Mouse (Mus musculus) forebrain, embryonic 16.5 days (tissue): ENCODE measurements around the gene Smap1. TPM values are rescaled to one million over a fixed set of nuclear protein-coding genes. Genes with fewer than 3 reads are reported as not detected.

Experiments
- ATAC-seq: fragments of 200-750 bp; cut with Nextera tagmentation; 2 replicates; pipeline ENCODE4 v1.8.0; 2017; ENCODE audit warnings: mild to moderate bottlenecking, moderate library complexity
- H3K27ac ChIP-seq: fragments of 300-500 bp; sonication (generic); 2 replicates; pipeline ENCODE4 v1.5.1; 2014; ENCODE audit warnings: low read length, control low read depth
- H3K27me3 ChIP-seq: fragments of 300-500 bp; sonication (generic); replicated peaks from 2 replicates; pipeline ENCODE4 v1.6.1; 2014; ENCODE audit warnings: low read length; ENCODE audit not compliant: control insufficient read depth, insufficient read depth
- H3K36me3 ChIP-seq: fragments of 300-500 bp; sonication (generic); 2 replicates; pipeline ENCODE4 v1.6.1; 2014; ENCODE audit not compliant: control insufficient read depth, insufficient read depth
- H3K4me1 ChIP-seq: fragments of 300-500 bp; sonication (generic); replicated peaks from 2 replicates; pipeline ENCODE4 v1.6.1; 2014; ENCODE audit warnings: low read length; ENCODE audit not compliant: control insufficient read depth, insufficient read depth
- H3K4me2 ChIP-seq: fragments of 300-500 bp; sonication (generic); 2 replicates; pipeline ENCODE4 v1.6.1; 2014; ENCODE audit warnings: mild to moderate bottlenecking, low read length, control low read depth
- H3K4me3 ChIP-seq: fragments of 300-500 bp; sonication (generic); replicated peaks from 2 replicates; pipeline ENCODE4 v1.5.1; 2014; ENCODE audit warnings: mild to moderate bottlenecking, low read length, control low read depth
- H3K9ac ChIP-seq: fragments of 300-500 bp; sonication (generic); replicated peaks from 2 replicates; pipeline ENCODE4 v1.6.1; 2014; ENCODE audit warnings: low read depth, low read length, control low read depth
- H3K9me3 ChIP-seq: fragments of 300-500 bp; sonication (generic); 2 replicates; pipeline ENCODE4 v1.6.1; 2016; ENCODE audit warnings: low read length; ENCODE audit not compliant: control insufficient read depth
- WGBS: fragments of 180-500 bp; shearing (Covaris S2); extraction: QIAGEN DNeasy Blood & Tissue Kit; methylation state at CpG from one replicate; pipeline ENCODE4 v1.1.7; 2014; 5-methylcytosine and 5-hydroxymethylcytosine counted together
- polyA plus RNA-seq: library from polyadenylated mRNA; unstranded; fragments of >200 nt; fragmentation: Nextera tagmentation; extraction: Ambion mirVana; gene quantifications from 2 replicates; pipeline ENCODE4 v1.2.1, GENCODE M21; 2015

Smap1 gene
- polyA plus RNA-seq, 1 experiment from 2014 or later = 85.7 TPM

GRCm38 (mm10) chr1:23923779-23924708 lies 1.9 kb upstream of the Smap1 start:
- ATAC-seq = no peak
- 79% methylated on average over 6 of the region's 7 CpGs for WGBS
- H3K4me3 ChIP-seq = no peak overlapping the region
- no peak overlapping the region for H3K27ac ChIP-seq
- H3K27me3 ChIP-seq = no peaks in the 10 kb centered on the region
- no peak overlapping the region for H3K4me2 ChIP-seq
- H3K9ac ChIP-seq = no peak overlapping the region
- H3K4me1 ChIP-seq = peaks cover 19% of the 10 kb centered on the region
- no peaks in the 10 kb centered on the region; the same call in 1 of the 2 replicates for H3K9me3 ChIP-seq
- H3K36me3 ChIP-seq = no peaks in the 10 kb centered on the region

GRCm38 (mm10) chr1:23922530-23922884 lies 390 bp upstream of the Smap1 start:
- Histone ChIP-seq H3K27me3 (no peaks in the 10 kb centered on the region), H3K4me1 (peaks cover 20% of the 10 kb centered on the region), H3K36me3 (no peaks in the 10 kb centered on the region), H3K4me3 (peak overlapping the region; percentile 88), H3K27ac (no peak overlapping the region), H3K9me3 (no peaks in the 10 kb centered on the region; the same call in 1 of the 2 replicates), H3K4me2 (peak overlapping the region; percentile 81), H3K9ac (peak overlapping the region; percentile 93)
- ATAC-seq = peak; percentile 43
- WGBS = 30% methylated on average over 9 of the region's 9 CpGs

- Histone ChIP-seq H3K36me3 (no peaks in the 10 kb centered on the region), H3K4me3 (peak overlapping the region; percentile 16; the same call in 1 of the 2 replicates), H3K9me3 (no peaks in the 10 kb centered on the region), H3K27me3 (no peaks in the 10 kb centered on the region), H3K9ac (no peak overlapping the region), H3K4me1 (peaks cover 20% of the 10 kb centered on the region), H3K27ac (no peak overlapping the region), H3K4me2 (peak overlapping the region; percentile 41)
- WGBS = 10% methylated on average over 2 of the region's 2 CpGs
- ATAC-seq = no peak
These were observed 1.8 kb downstream of the Smap1 start for GRCm38 (mm10) chr1:23920275-23920674.

GRCm38 (mm10) chr1:23919086-23919485 lies 3.0 kb downstream of the Smap1 start:
- H3K4me2 ChIP-seq = no peak overlapping the region
- H3K4me3 ChIP-seq = no peak overlapping the region
- WGBS = 87% methylated on average over 4 of the region's 4 CpGs
- no peak for ATAC-seq
- no peaks in the 10 kb centered on the region for H3K27me3 ChIP-seq
- no peaks in the 10 kb centered on the region for H3K9me3 ChIP-seq
- H3K4me1 ChIP-seq = peaks cover 20% of the 10 kb centered on the region
- H3K36me3 ChIP-seq = no peaks in the 10 kb centered on the region
- no peak overlapping the region for H3K9ac ChIP-seq
- no peak overlapping the region for H3K27ac ChIP-seq

- H3K27me3 ChIP-seq = no peaks in the 10 kb centered on the region
- whole genome bisulfite sequencing = 94% methylated on average over 4 of the region's 4 CpGs
- peaks cover 9% of the 10 kb centered on the region for H3K4me1 ChIP-seq
- no peak overlapping the region for H3K27ac ChIP-seq
- no peak overlapping the region for H3K9ac ChIP-seq
- no peak for ATAC-seq
- H3K36me3 ChIP-seq = no peaks in the 10 kb centered on the region
- no peak overlapping the region for H3K4me3 ChIP-seq
- H3K9me3 ChIP-seq = no peaks in the 10 kb centered on the region
- no peak overlapping the region for H3K4me2 ChIP-seq
These were observed 6.6 kb downstream of the Smap1 start for GRCm38 (mm10) chr1:23915483-23915882.

GRCm38 (mm10) chr1:23912988-23913387 lies 9.1 kb downstream of the Smap1 start:
- Histone ChIP-seq H3K27ac (no peak overlapping the region), H3K9me3 (no peaks in the 10 kb centered on the region), H3K9ac (no peak overlapping the region), H3K36me3 (no peaks in the 10 kb centered on the region), H3K4me1 (no peaks in the 10 kb centered on the region), H3K27me3 (no peaks in the 10 kb centered on the region), H3K4me3 (no peak overlapping the region), H3K4me2 (no peak overlapping the region)
- ATAC-seq = no peak
- WGBS = 58% methylated on average over 2 of the region's 2 CpGs

GRCm38 (mm10) chr1:23906082-23906481 lies 16.0 kb downstream of the Smap1 start:
- Histone ChIP-seq H3K4me3 (no peak overlapping the region), H3K9me3 (no peaks in the 10 kb centered on the region), H3K4me2 (no peak overlapping the region), H3K27ac (no peak overlapping the region), H3K4me1 (no peaks in the 10 kb centered on the region), H3K36me3 (no peaks in the 10 kb centered on the region), H3K27me3 (no peaks in the 10 kb centered on the region), H3K9ac (no peak overlapping the region)
- no peak for ATAC-seq

- H3K4me2 ChIP-seq = no peak overlapping the region
- H3K27ac ChIP-seq = no peak overlapping the region
- H3K4me1 ChIP-seq = no peaks in the 10 kb centered on the region
- no peak overlapping the region for H3K4me3 ChIP-seq
- no peak for ATAC-seq
- no peaks in the 10 kb centered on the region for H3K9me3 ChIP-seq
- no peaks in the 10 kb centered on the region for H3K36me3 ChIP-seq
- H3K27me3 ChIP-seq = no peaks in the 10 kb centered on the region
- WGBS = 84% methylated on average over 3 of the region's 3 CpGs
- H3K9ac ChIP-seq = no peak overlapping the region
These were observed 18.8 kb downstream of the Smap1 start for GRCm38 (mm10) chr1:23903340-23903739.

GRCm38 (mm10) chr1:23902736-23903135 lies 19.4 kb downstream of the Smap1 start:
- no peaks in the 10 kb centered on the region for H3K27me3 ChIP-seq
- 85% methylated on average over 2 of the region's 2 CpGs for WGBS
- no peak overlapping the region for H3K4me3 ChIP-seq
- H3K36me3 ChIP-seq = no peaks in the 10 kb centered on the region
- ATAC-seq = no peak
- H3K9ac ChIP-seq = no peak overlapping the region
- no peak overlapping the region for H3K4me2 ChIP-seq
- H3K9me3 ChIP-seq = no peaks in the 10 kb centered on the region
- no peaks in the 10 kb centered on the region for H3K4me1 ChIP-seq
- no peak overlapping the region for H3K27ac ChIP-seq
